Mouse (Mus musculus) central nervous system, embryonic 14 days (tissue): ENCODE results near the gene Bhmt. TPM values are rescaled to one million over a fixed set of nuclear protein-coding genes. Genes with fewer than 3 reads are reported as not detected.

ENCODE experiments used
- polyA plus RNA-seq: library from polyadenylated mRNA; depleted of rRNA; stranded (reverse); fragments of >200 nt; gene quantifications from 2 replicates; pipeline ENCODE4 v1.2.3, GENCODE M21; 2012; rRNA removed

The Bhmt gene
- polyA plus RNA-seq, result 0.12 and 0.24 TPM in 2 replicates

GRCm38 (mm10) chr13:93637282-93638245, at the start of gene Bhmt:
TSS of gene Bhmt (minus strand) at chr13:93637961.

GRCm38 (mm10) chr13:93674131-93674561, 36.4 kb upstream of the Bhmt start, which contains the start of the genes Bhmt2 and Dmgdh:
TSS of gene Bhmt2 (minus strand) at chr13:93674302.
TSS of gene Dmgdh (plus strand) at chr13:93674433.

Other genes with a start within 250 kb of the Bhmt start
- 9.6 and 10.5 TPM in 2 replicates for gene Jmy, start 138.2 kb downstream of the Bhmt start, polyA plus RNA-seq
- 0.07 and 0.09 TPM in 2 replicates for gene Bhmt2, start 36.3 kb upstream of the Bhmt start, polyA plus RNA-seq
- 0.11 and 0.16 TPM in 2 replicates for gene Dmgdh, start 36.5 kb upstream of the Bhmt start, polyA plus RNA-seq
- 16.5 and 21.0 TPM in 2 replicates for gene Arsb, start 133.7 kb upstream of the Bhmt start, polyA plus RNA-seq